Mouse (Mus musculus) neural tube, embryonic 13.5 days (tissue): Measurements from ENCODE around the gene Rab12. TPM values are rescaled to one million over a fixed set of nuclear protein-coding genes. Genes with fewer than 3 reads are reported as not detected.
A peak's percentile ranks its signal among the peaks of the same experiment; 100 is the strongest.

Source experiments
- ATAC-seq: fragments of 200-750 bp; cut with Nextera tagmentation; 2 replicates; pipeline ENCODE4 v1.8.0; 2017; ENCODE audit warnings: low read depth, mild to moderate bottlenecking, moderate TSS enrichment, moderate library complexity
- H3K27ac ChIP-seq: fragments of 300-500 bp; sonication (generic); replicated peaks from 2 replicates; pipeline ENCODE4 v1.5.1; 2015; ENCODE audit warnings: moderate library complexity, mild to moderate bottlenecking, inconsistent platforms
- H3K27me3 ChIP-seq: fragments of 300-500 bp; sonication (generic); 2 replicates; pipeline ENCODE4 v1.6.1; 2015; ENCODE audit warnings: mild to moderate bottlenecking, inconsistent platforms
- H3K36me3 ChIP-seq: fragments of 300-500 bp; sonication (generic); 2 replicates; pipeline ENCODE4 v1.6.1; 2015; ENCODE audit warnings: mild to moderate bottlenecking, inconsistent platforms
- H3K4me1 ChIP-seq: fragments of 300-500 bp; sonication (generic); replicated peaks from 2 replicates; pipeline ENCODE4 v1.6.1; 2015; ENCODE audit warnings: inconsistent platforms
- H3K4me2 ChIP-seq: fragments of 300-500 bp; sonication (generic); 2 replicates; pipeline ENCODE4 v1.6.1; 2015; ENCODE audit warnings: inconsistent platforms, mild to moderate bottlenecking, moderate library complexity
- H3K4me3 ChIP-seq: fragments of 300-500 bp; sonication (generic); 2 replicates; pipeline ENCODE4 v1.5.1; 2015; ENCODE audit warnings: mild to moderate bottlenecking, inconsistent platforms
- H3K9ac ChIP-seq: fragments of 300-500 bp; sonication (generic); 2 replicates; pipeline ENCODE4 v1.6.1; 2015; ENCODE audit warnings: moderate library complexity, mild to moderate bottlenecking, inconsistent platforms
- H3K9me3 ChIP-seq: fragments of 300-500 bp; sonication (generic); 2 replicates; pipeline ENCODE4 v1.6.1; 2016; ENCODE audit warnings: inconsistent platforms
- WGBS: fragments of 180-500 bp; shearing (Covaris S2); methylation state at CpG from one replicate; pipeline ENCODE4 v1.1.7; 2015; 5-methylcytosine and 5-hydroxymethylcytosine counted together
- polyA plus RNA-seq: library from polyadenylated mRNA; unstranded; fragments of >200 nt; fragmentation: Nextera tagmentation; extraction: Ambion mirVana; gene quantifications from 2 replicates; pipeline ENCODE4 v1.2.1, GENCODE M21; 2015

Rab12 gene
- polyA plus RNA-seq, 1 experiment from 2014 or later: 60.9 TPM

- Histone ChIP-seq H3K27me3 (no peaks in the 10 kb centered on the region), H3K27ac (no peak overlapping the region), H3K9ac (0 out of 2 replicates have a peak overlapping the region, but pooled peaks have one; percentile 18), H3K9me3 (no peaks in the 10 kb centered on the region), H3K4me3 (no peak overlapping the region), H3K4me1 (no peaks in the 10 kb centered on the region), H3K4me2 (no peak overlapping the region), H3K36me3 (peaks cover 18% of the 10 kb centered on the region)
- ATAC-seq: 0 out of 2 replicates have a peak, but pooled peaks have one; percentile 36
- WGBS: 44% methylated on average over 10 of the region's 10 CpGs
Measured at GRCm38 (mm10) chr17:66490022-66490601, 29.4 kb downstream of the Rab12 start.

GRCm38 (mm10) chr17:66486576-66486975 is 33.0 kb downstream of the Rab12 start:
- no peak for ATAC-seq
- 89% methylated on average over 6 of the region's 6 CpGs for WGBS

GRCm38 (mm10) chr17:66485742-66486141 is 33.8 kb downstream of the Rab12 start:
- ATAC-seq: no peak
- Histone ChIP-seq H3K36me3 (no peaks in the 10 kb centered on the region), H3K9ac (no peak overlapping the region), H3K4me2 (no peak overlapping the region), H3K27me3 (no peaks in the 10 kb centered on the region), H3K4me3 (no peak overlapping the region), H3K27ac (no peak overlapping the region), H3K4me1 (peaks cover 6% of the 10 kb centered on the region), H3K9me3 (no peaks in the 10 kb centered on the region)
- 9% methylated on average over 11 of the region's 11 CpGs for WGBS

More at GRCm38 (mm10) chr17:66486576-66486975, 33.0 kb downstream of the Rab12 start:
- H3K4me3 ChIP-seq: no peak overlapping the region
- no peak overlapping the region for H3K27ac ChIP-seq
- H3K4me1 ChIP-seq: no peaks in the 10 kb centered on the region
- H3K36me3 ChIP-seq: no peaks in the 10 kb centered on the region
- no peaks in the 10 kb centered on the region for H3K27me3 ChIP-seq
- no peaks in the 10 kb centered on the region for H3K9me3 ChIP-seq
- H3K9ac ChIP-seq: no peak overlapping the region
- H3K4me2 ChIP-seq: no peak overlapping the region

- Histone ChIP-seq H3K27me3 (no peaks in the 10 kb centered on the region), H3K4me3 (no peak overlapping the region), H3K4me1 (peaks cover 14% of the 10 kb centered on the region), H3K36me3 (no peaks in the 10 kb centered on the region), H3K4me2 (no peak overlapping the region), H3K9me3 (no peaks in the 10 kb centered on the region), H3K9ac (no peak overlapping the region), H3K27ac (no peak overlapping the region)
- ATAC-seq: no peak
- WGBS: 68% methylated on average over 2 of the region's 2 CpGs
Measured at GRCm38 (mm10) chr17:66484965-66485364, 34.6 kb downstream of the Rab12 start.

GRCm38 (mm10) chr17:66483651-66484454 is 35.7 kb downstream of the Rab12 start:
- ATAC-seq: no peak
- no peaks in the 10 kb centered on the region for H3K27me3 ChIP-seq
- no peaks in the 10 kb centered on the region for H3K36me3 ChIP-seq
- H3K9me3 ChIP-seq: no peaks in the 10 kb centered on the region
- WGBS: 71% methylated on average over 9 of the region's 9 CpGs
- peaks cover 25% of the 10 kb centered on the region for H3K4me1 ChIP-seq
- H3K9ac ChIP-seq: no peak overlapping the region
- H3K4me2 ChIP-seq: no peak overlapping the region
- no peak overlapping the region for H3K27ac ChIP-seq
- H3K4me3 ChIP-seq: no peak overlapping the region

- Histone ChIP-seq H3K4me2 (no peak overlapping the region), H3K4me3 (no peak overlapping the region), H3K9ac (no peak overlapping the region), H3K9me3 (no peaks in the 10 kb centered on the region), H3K27me3 (no peaks in the 10 kb centered on the region), H3K27ac (no peak overlapping the region), H3K36me3 (no peaks in the 10 kb centered on the region), H3K4me1 (peaks cover 27% of the 10 kb centered on the region)
- no peak for ATAC-seq
- WGBS: 63% methylated on average over 5 of the region's 5 CpGs
Measured at GRCm38 (mm10) chr17:66481295-66481694, 38.2 kb downstream of the Rab12 start.

- no peaks in the 10 kb centered on the region for H3K9me3 ChIP-seq
- H3K4me3 ChIP-seq: no peak overlapping the region
- peak; percentile 33; the same call in 1 of the 2 replicates for ATAC-seq
- H3K36me3 ChIP-seq: no peaks in the 10 kb centered on the region
- WGBS: 10% methylated on average over 17 of the region's 17 CpGs
- H3K4me2 ChIP-seq: peak overlapping the region; percentile 51
- H3K27ac ChIP-seq: peak overlapping the region; percentile 83
- H3K4me1 ChIP-seq: peaks cover 27% of the 10 kb centered on the region
- H3K27me3 ChIP-seq: no peaks in the 10 kb centered on the region
- H3K9ac ChIP-seq: peak overlapping the region; percentile 63
Measured at GRCm38 (mm10) chr17:66480491-66481278, 38.8 kb downstream of the Rab12 start.

GRCm38 (mm10) chr17:66479813-66480490 is 39.6 kb downstream of the Rab12 start:
- peak overlapping the region; percentile 63 for H3K9ac ChIP-seq
- no peaks in the 10 kb centered on the region for H3K36me3 ChIP-seq
- peak; percentile 89 for ATAC-seq
- H3K4me1 ChIP-seq: peaks cover 27% of the 10 kb centered on the region
- H3K4me2 ChIP-seq: peak overlapping the region; percentile 51
- peak overlapping the region; percentile 21 for H3K4me3 ChIP-seq
- H3K27ac ChIP-seq: peak overlapping the region; percentile 83
- H3K9me3 ChIP-seq: no peaks in the 10 kb centered on the region
- no peaks in the 10 kb centered on the region for H3K27me3 ChIP-seq
- 3% methylated on average over 21 of the region's 21 CpGs for WGBS

GRCm38 (mm10) chr17:66479311-66479710 is 40.2 kb downstream of the Rab12 start:
- peak overlapping the region; percentile 51 for H3K4me2 ChIP-seq
- peak overlapping the region; percentile 21 for H3K4me3 ChIP-seq
- ATAC-seq: peak; percentile 93
- H3K27ac ChIP-seq: peak overlapping the region; percentile 83
- peak overlapping the region; percentile 63 for H3K9ac ChIP-seq
- no peaks in the 10 kb centered on the region for H3K36me3 ChIP-seq
- no peaks in the 10 kb centered on the region for H3K9me3 ChIP-seq
- H3K27me3 ChIP-seq: no peaks in the 10 kb centered on the region
- 7% methylated on average over 13 of the region's 13 CpGs for WGBS
- H3K4me1 ChIP-seq: peaks cover 27% of the 10 kb centered on the region

GRCm38 (mm10) chr17:66473205-66473604 is 46.3 kb downstream of the Rab12 start:
- no peak for ATAC-seq
- 100% methylated on average over 1 of the region's 1 CpGs for WGBS
- Histone ChIP-seq H3K27me3 (no peaks in the 10 kb centered on the region), H3K4me2 (no peak overlapping the region), H3K36me3 (no peaks in the 10 kb centered on the region), H3K4me1 (no peaks in the 10 kb centered on the region), H3K9ac (no peak overlapping the region), H3K4me3 (no peak overlapping the region), H3K9me3 (no peaks in the 10 kb centered on the region), H3K27ac (no peak overlapping the region)

- no peaks in the 10 kb centered on the region for H3K9me3 ChIP-seq
- no peaks in the 10 kb centered on the region for H3K36me3 ChIP-seq
- no peak overlapping the region for H3K9ac ChIP-seq
- no peaks in the 10 kb centered on the region for H3K27me3 ChIP-seq
- 82% methylated on average over 5 of the region's 5 CpGs for WGBS
- no peak overlapping the region for H3K4me3 ChIP-seq
- no peak overlapping the region for H3K27ac ChIP-seq
- H3K4me2 ChIP-seq: no peak overlapping the region
- H3K4me1 ChIP-seq: no peaks in the 10 kb centered on the region
- ATAC-seq: no peak
Measured at GRCm38 (mm10) chr17:66471775-66472174, 47.8 kb downstream of the Rab12 start.
